Mouse (Mus musculus) liver, embryonic 16.5 days (tissue): Measurements from ENCODE around the gene Gm42791. TPM values are rescaled to one million over a fixed set of nuclear protein-coding genes. Genes with fewer than 3 reads are reported as not detected.

ENCODE experiments used
- ATAC-seq: fragments of 200-750 bp; cut with Nextera tagmentation; 2 replicates; pipeline ENCODE4 v1.8.0; 2017; ENCODE audit warnings: low read depth, mild to moderate bottlenecking, moderate number of reproducible peaks, moderate library complexity
- H3K27ac ChIP-seq: fragments of 300-500 bp; sonication (generic); 2 replicates; pipeline ENCODE4 v1.5.1; 2014; ENCODE audit warnings: mild to moderate bottlenecking, low read length
- H3K27me3 ChIP-seq: fragments of 300-500 bp; sonication (generic); 2 replicates; pipeline ENCODE4 v1.6.1; 2014; ENCODE audit warnings: low read depth, low read length, mixed read lengths; ENCODE audit not compliant: control insufficient read depth, insufficient read depth
- H3K36me3 ChIP-seq: fragments of 300-500 bp; sonication (generic); 2 replicates; pipeline ENCODE4 v1.6.1; 2014; ENCODE audit warnings: mild to moderate bottlenecking; ENCODE audit not compliant: control insufficient read depth, insufficient read depth
- H3K4me1 ChIP-seq: fragments of 300-500 bp; sonication (generic); 2 replicates; pipeline ENCODE4 v1.6.1; 2014; ENCODE audit warnings: low read depth, low read length, mixed read lengths; ENCODE audit not compliant: control insufficient read depth
- H3K4me2 ChIP-seq: fragments of 300-500 bp; sonication (generic); 2 replicates; pipeline ENCODE4 v1.6.1; 2014; ENCODE audit warnings: low read depth, low read length, mixed read lengths
- H3K4me3 ChIP-seq: fragments of 300-500 bp; sonication (generic); 2 replicates; pipeline ENCODE4 v1.5.1; 2014; ENCODE audit warnings: low read depth, mild to moderate bottlenecking, low read length
- H3K9ac ChIP-seq: fragments of 300-500 bp; sonication (generic); 2 replicates; pipeline ENCODE4 v1.6.1; 2014; ENCODE audit warnings: low read depth, low read length
- H3K9me3 ChIP-seq: fragments of 300-500 bp; sonication (generic); replicated peaks from 2 replicates; pipeline ENCODE4 v1.6.1; 2016; ENCODE audit warnings: low read length; ENCODE audit not compliant: control insufficient read depth
- WGBS: fragments of 180-500 bp; shearing (Covaris S2); extraction: QIAGEN DNeasy Blood & Tissue Kit; methylation state at CpG from one replicate; pipeline ENCODE4 v1.1.7; 2014; ENCODE audit not compliant: insufficient replicate concordance; 5-methylcytosine and 5-hydroxymethylcytosine counted together
- polyA plus RNA-seq: library from polyadenylated mRNA; unstranded; fragments of >200 nt; fragmentation: Nextera tagmentation; extraction: Ambion mirVana; gene quantifications from 2 replicates; pipeline ENCODE4 v1.2.1, GENCODE M21; 2015

The Gm42791 gene
- polyA plus RNA-seq, 1 experiment from 2014 or later = 0.53 TPM

DNA sequence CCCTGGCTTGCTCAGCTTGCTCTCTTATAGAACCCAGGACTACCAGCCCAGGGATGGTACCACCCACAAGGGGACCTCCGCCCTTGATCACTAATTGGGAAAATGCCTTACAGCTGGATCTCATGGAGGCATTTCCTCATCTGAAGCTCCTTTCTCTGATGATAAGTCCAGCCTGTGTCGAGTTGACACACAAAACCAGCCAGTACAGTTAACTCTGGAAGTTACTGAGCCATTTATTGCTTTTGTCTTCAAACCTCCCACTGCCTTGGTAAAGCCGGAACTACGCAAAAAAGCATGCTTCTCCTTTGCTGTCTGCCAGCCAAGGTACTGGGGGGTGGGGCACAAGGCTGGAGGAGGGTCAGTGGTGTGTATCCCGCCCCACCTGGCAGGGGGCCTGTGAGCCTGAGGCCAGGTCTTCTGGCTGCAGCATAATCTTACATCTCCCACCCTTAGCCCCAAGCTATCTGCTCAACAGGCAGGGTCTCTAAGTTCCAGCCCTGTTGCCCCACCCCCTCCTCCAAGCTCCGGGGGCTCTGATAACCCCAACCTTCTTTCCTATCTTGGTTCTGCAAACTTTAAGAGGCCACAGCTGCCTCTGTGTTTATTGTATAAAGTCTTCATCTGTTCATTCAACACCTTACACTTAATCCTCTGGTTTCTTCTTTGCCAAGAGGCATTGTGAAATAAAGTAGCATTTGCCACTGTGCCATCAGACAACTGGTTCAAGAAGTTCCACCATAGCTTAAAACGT lies 59.7 kb downstream of the Gm42791 start:
- H3K4me3 ChIP-seq = no peak overlapping the region
- H3K27me3 ChIP-seq = no peaks in the 10 kb centered on the region
- WGBS = 21% methylated on average over 7 of the region's 7 CpGs
- H3K4me1 ChIP-seq = peaks cover 28% of the 10 kb centered on the region
- H3K36me3 ChIP-seq = no peaks in the 10 kb centered on the region
- peak overlapping the region; percentile 79 for H3K27ac ChIP-seq
- peak overlapping the region; percentile 40 for H3K4me2 ChIP-seq
- no peak overlapping the region for H3K9ac ChIP-seq
- no peaks in the 10 kb centered on the region for H3K9me3 ChIP-seq
- ATAC-seq = peak; percentile 96

- H3K4me3 ChIP-seq = no peak overlapping the region
- H3K4me2 ChIP-seq = no peak overlapping the region
- no peaks in the 10 kb centered on the region for H3K27me3 ChIP-seq
- peak overlapping the region; percentile 49 for H3K27ac ChIP-seq
- no peaks in the 10 kb centered on the region for H3K9me3 ChIP-seq
- ATAC-seq = no peak
- no peak overlapping the region for H3K9ac ChIP-seq
- 34% methylated on average over 6 of the region's 6 CpGs for WGBS
- peaks cover 29% of the 10 kb centered on the region for H3K4me1 ChIP-seq
- no peaks in the 10 kb centered on the region for H3K36me3 ChIP-seq
Measured at GRCm38 (mm10) chr5:148934457-148934856, 60.5 kb downstream of the Gm42791 start.

GRCm38 (mm10) chr5:148933767-148934166 lies 61.2 kb downstream of the Gm42791 start:
- no peak overlapping the region for H3K4me2 ChIP-seq
- peaks cover 34% of the 10 kb centered on the region for H3K4me1 ChIP-seq
- WGBS = 64% methylated on average over 8 of the region's 8 CpGs
- no peak overlapping the region for H3K9ac ChIP-seq
- H3K27me3 ChIP-seq = no peaks in the 10 kb centered on the region
- H3K36me3 ChIP-seq = no peaks in the 10 kb centered on the region
- H3K9me3 ChIP-seq = no peaks in the 10 kb centered on the region
- no peak for ATAC-seq
- H3K27ac ChIP-seq = peak overlapping the region; percentile 49
- no peak overlapping the region for H3K4me3 ChIP-seq

GRCm38 (mm10) chr5:148931301-148931700 lies 63.6 kb downstream of the Gm42791 start:
- Histone ChIP-seq H3K4me2 (no peak overlapping the region), H3K9ac (no peak overlapping the region), H3K27me3 (no peaks in the 10 kb centered on the region), H3K9me3 (no peaks in the 10 kb centered on the region), H3K4me3 (no peak overlapping the region), H3K36me3 (no peaks in the 10 kb centered on the region), H3K4me1 (peaks cover 41% of the 10 kb centered on the region), H3K27ac (no peak overlapping the region)
- WGBS = 81% methylated on average over 1 of the region's 1 CpGs
- no peak for ATAC-seq

DNA sequence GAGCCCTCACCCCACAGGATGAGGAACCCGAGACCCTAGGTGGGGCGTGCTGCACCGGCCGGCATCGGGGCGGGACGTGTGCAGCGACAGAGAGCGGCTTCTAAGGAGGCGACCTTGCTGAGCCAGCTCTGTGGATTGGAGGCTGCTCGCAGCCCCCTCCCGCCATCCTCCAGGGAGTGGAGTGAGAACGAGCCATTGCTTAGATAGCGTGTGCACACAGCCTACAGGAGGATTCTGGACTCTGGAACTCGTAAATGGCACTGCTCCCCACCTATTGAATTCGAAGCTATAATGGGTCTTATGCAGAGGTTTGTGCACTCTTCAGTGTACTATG lies 65.9 kb downstream of the Gm42791 start, which contains the start of gene Katnal1:
Gene Katnal1, minus strand, starts transcription at position 205 of the 334 bp plus-strand sequence.
- H3K27ac ChIP-seq = peak within 1 kb of the TSS; percentile 92
- peak within 1 kb of the TSS; percentile 74 for H3K4me3 ChIP-seq
- H3K9me3 ChIP-seq = no peaks in the 10 kb centered on the region
- peaks cover 32% of the 10 kb centered on the region for H3K4me1 ChIP-seq
- peak; percentile 4 for ATAC-seq
- WGBS = 2% methylated on average over 16 of the region's 16 CpGs
- no peaks in the 10 kb centered on the region for H3K27me3 ChIP-seq
- peak within 1 kb of the TSS; percentile 78 for H3K9ac ChIP-seq
- H3K36me3 ChIP-seq = no peaks in the 10 kb centered on the region
- peak within 1 kb of the TSS; percentile 86 for H3K4me2 ChIP-seq

DNA sequence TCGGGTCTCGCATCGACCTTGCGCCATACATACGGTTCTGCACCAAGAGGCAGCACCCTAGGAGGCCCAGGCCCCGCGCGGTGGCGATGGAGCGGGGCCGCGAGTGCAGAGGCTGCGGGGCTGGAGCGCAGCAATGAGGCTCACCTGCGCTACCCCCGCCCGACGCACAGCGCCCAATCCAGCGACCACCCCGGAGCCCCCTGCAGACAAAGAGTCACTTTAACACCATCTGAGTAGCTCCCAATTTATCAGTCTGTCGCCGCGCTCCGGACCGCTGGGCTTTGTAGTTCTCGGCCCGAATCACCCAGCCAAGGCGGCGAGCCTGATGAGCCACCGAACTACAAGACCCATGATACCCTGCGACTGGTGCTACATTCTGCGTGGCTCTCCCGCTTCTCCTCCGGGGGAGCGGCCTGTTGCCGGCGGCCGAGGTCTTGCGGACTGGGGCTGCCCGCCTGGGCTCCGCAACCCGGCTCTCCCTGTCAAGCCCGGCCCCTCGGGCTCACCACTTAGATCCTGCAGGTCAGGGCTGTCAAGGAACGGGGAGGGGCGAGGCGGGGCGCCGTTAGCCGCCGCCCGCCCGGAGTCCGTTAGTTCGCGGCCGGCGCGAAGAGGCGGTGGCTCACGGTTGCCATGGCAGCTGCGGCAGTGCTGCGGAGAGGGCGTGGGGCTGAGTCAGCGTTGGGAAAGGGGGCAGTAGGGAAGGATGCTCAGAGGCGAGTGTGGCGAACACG lies 66.4 kb downstream of the Gm42791 start:
- Histone ChIP-seq H3K9ac (peak overlapping the region; percentile 78), H3K27me3 (no peaks in the 10 kb centered on the region), H3K4me2 (peak overlapping the region; percentile 86), H3K4me3 (peak overlapping the region; percentile 74), H3K4me1 (peaks cover 28% of the 10 kb centered on the region), H3K36me3 (no peaks in the 10 kb centered on the region), H3K9me3 (no peaks in the 10 kb centered on the region), H3K27ac (peak overlapping the region; percentile 92)
- peak; percentile 94 for ATAC-seq
- under 1% methylated on average over 68 of the region's 69 CpGs for WGBS

GRCm38 (mm10) chr5:148927717-148928223 lies 67.2 kb downstream of the Gm42791 start:
- Histone ChIP-seq H3K27ac (no peak overlapping the region), H3K4me1 (peaks cover 31% of the 10 kb centered on the region)

DNA sequence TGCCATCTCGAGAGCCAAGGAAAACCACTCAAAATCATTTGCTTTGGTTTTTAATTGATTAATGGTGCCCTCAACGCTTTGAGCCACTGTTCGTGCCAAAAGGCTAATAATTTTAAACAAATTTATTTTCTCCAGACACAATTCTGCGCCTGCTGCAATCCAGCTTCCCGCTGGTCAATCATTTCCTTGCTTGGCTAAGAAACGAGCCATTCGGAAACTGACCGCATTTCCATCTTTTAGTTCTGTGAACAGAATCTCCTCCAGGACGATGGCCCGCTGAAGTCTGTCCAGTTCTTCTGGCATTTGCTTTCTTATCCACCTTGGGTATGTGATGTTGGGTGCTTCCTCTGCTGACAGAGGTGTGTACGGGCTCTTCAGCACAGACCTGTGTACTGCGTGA lies 70.4 kb downstream of the Gm42791 start:
- H3K27ac ChIP-seq = no peak overlapping the region; the same call in 1 of the 2 replicates
- no peak for ATAC-seq
- peaks cover 2% of the 10 kb centered on the region; the same call in 1 of the 2 replicates for H3K36me3 ChIP-seq
- H3K9me3 ChIP-seq = no peaks in the 10 kb centered on the region
- no peak overlapping the region for H3K9ac ChIP-seq
- no peak overlapping the region for H3K4me2 ChIP-seq
- peaks cover 27% of the 10 kb centered on the region for H3K4me1 ChIP-seq
- no peaks in the 10 kb centered on the region for H3K27me3 ChIP-seq
- WGBS = 86% methylated on average over 12 of the region's 12 CpGs
- H3K4me3 ChIP-seq = no peak overlapping the region

More at GRCm38 (mm10) chr5:148927717-148928223, 67.2 kb downstream of the Gm42791 start:
- no peaks in the 10 kb centered on the region for H3K36me3 ChIP-seq
- no peaks in the 10 kb centered on the region for H3K9me3 ChIP-seq
- WGBS = 33% methylated on average over 5 of the region's 5 CpGs
- ATAC-seq = no peak
- peak overlapping the region; percentile 74 for H3K4me3 ChIP-seq
- H3K27me3 ChIP-seq = no peaks in the 10 kb centered on the region
- peak overlapping the region; percentile 78 for H3K9ac ChIP-seq
- H3K4me2 ChIP-seq = peak overlapping the region; percentile 86

DNA sequence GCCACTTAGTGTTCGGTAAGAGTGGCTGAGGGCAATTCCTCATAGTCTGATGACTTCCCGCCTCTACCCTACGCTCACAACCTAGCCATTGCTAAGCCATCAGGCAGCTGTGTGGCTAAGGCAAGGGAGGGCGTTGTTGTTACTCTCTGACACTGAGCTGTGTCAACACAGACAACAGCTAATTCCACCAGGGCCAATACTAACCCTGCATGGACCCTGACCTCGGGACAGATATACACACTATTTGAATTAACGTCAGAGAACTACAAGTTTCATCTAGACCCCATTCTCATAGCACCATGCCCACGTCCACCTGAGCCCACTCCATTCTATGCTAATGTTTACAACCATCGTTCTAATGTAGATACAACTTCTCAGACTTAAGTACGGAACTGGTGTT lies 70.9 kb downstream of the Gm42791 start:
- H3K4me2 ChIP-seq = no peak overlapping the region
- H3K9ac ChIP-seq = no peak overlapping the region
- H3K27ac ChIP-seq = peak overlapping the region; percentile 1; the same call in 1 of the 2 replicates
- peaks cover 2% of the 10 kb centered on the region for H3K36me3 ChIP-seq
- peaks cover 22% of the 10 kb centered on the region for H3K4me1 ChIP-seq
- no peaks in the 10 kb centered on the region for H3K27me3 ChIP-seq
- 73% methylated on average over 9 of the region's 9 CpGs for WGBS
- ATAC-seq = no peak
- H3K9me3 ChIP-seq = no peaks in the 10 kb centered on the region
- no peak overlapping the region for H3K4me3 ChIP-seq
